Mouse (Mus musculus) CH12.LX (cell line): Measurements from ENCODE around the gene Lyg2. TPM values are rescaled to one million over a fixed set of nuclear protein-coding genes. Genes with fewer than 3 reads are reported as not detected.

Source experiments
- DNase-seq: peaks from one replicate; pipeline ENCODE4 v3.0.0-alpha.2; 2013; ENCODE audit errors: extremely low read depth
- H3K27ac ChIP-seq: 2 replicates; pipeline ENCODE4 v1.5.1; 2012; ENCODE audit warnings: low read depth, mild to moderate bottlenecking, control low read depth, moderate library complexity; ENCODE audit not compliant: insufficient read depth
- H3K27me3 ChIP-seq: replicated peaks from 2 replicates; pipeline ENCODE3; 2012; ENCODE audit warnings: inconsistent platforms
- H3K36me3 ChIP-seq, 2 experiments: replicated peaks in 1 of 2; 2 replicates each; pipeline versions ENCODE3 to v1.6.1; 2012; ENCODE audit warnings: inconsistent platforms in 1 of 2, low read length in 1 of 2, mild to moderate bottlenecking in 1 of 2, mixed read lengths in 1 of 2, moderate library complexity in 1 of 2; ENCODE audit not compliant: control insufficient read depth in 1 of 2, insufficient read depth in 1 of 2
- H3K4me1 ChIP-seq, 2 experiments: 2 replicates each; pipeline ENCODE4 v1.6.1; 2012; ENCODE audit warnings: inconsistent platforms in 1 of 2, moderate library complexity in 1 of 2; ENCODE audit not compliant: insufficient read depth in 2 of 2, control insufficient read depth in 1 of 2
- H3K4me2 ChIP-seq: 2 replicates; pipeline ENCODE4 v1.6.1; 2012; ENCODE audit warnings: low read depth, mild to moderate bottlenecking, control low read depth; ENCODE audit not compliant: poor library complexity, insufficient read depth, severe bottlenecking
- H3K4me3 ChIP-seq, 3 experiments: fragments of 150-350 bp in 1 of 3; sonication (generic) in 1 of 3; replicated peaks in 1 of 3; 2 replicates each; pipeline versions ENCODE3 to v1.5.1; 2011 to 2012; ENCODE audit warnings: low read depth in 2 of 3, low read length in 2 of 3, mild to moderate bottlenecking in 2 of 3, moderate library complexity in 2 of 3, control low read depth in 1 of 3, improper control_type of control experiment in 1 of 3, inconsistent platforms in 1 of 3, mixed read lengths in 1 of 3; ENCODE audit not compliant: poor library complexity in 1 of 3
- H3K79me2 ChIP-seq: replicated peaks from 2 replicates; pipeline ENCODE4 v1.6.1; 2012; ENCODE audit warnings: mild to moderate bottlenecking, moderate library complexity; ENCODE audit not compliant: control insufficient read depth, poor library complexity, insufficient read depth, severe bottlenecking; ENCODE audit errors: extremely low read depth
- H3K9ac ChIP-seq: 2 replicates; pipeline ENCODE4 v1.6.1; 2012; ENCODE audit warnings: low read depth, mild to moderate bottlenecking, control low read depth, moderate library complexity; ENCODE audit not compliant: insufficient read depth
- H3K9me3 ChIP-seq: replicated peaks from 2 replicates; pipeline ENCODE3; 2012; ENCODE audit warnings: low read length, inconsistent platforms, mixed read lengths
- BHLHE40 ChIP-seq: IDR thresholded peaks from 2 replicates; pipeline ENCODE4 v1.6.1; 2011; ENCODE audit warnings: mild to moderate bottlenecking, low read depth, low read length, improper control_type of control experiment
- CHD1 ChIP-seq: IDR thresholded peaks from 2 replicates; pipeline ENCODE4 v1.6.1; 2012; ENCODE audit warnings: low read depth, low read length, improper control_type of control experiment, inconsistent platforms
- CTCF ChIP-seq, 2 experiments: IDR thresholded peaks in 1 of 2; conservative IDR thresholded peaks in 1 of 2; 2 replicates each; pipeline ENCODE4 v1.5.1; 2011 to 2012; ENCODE audit warnings: low read depth in 2 of 2, low read length in 2 of 2, improper control_type of control experiment in 1 of 2, inconsistent platforms in 1 of 2, mild to moderate bottlenecking in 1 of 2, moderate library complexity in 1 of 2
- GABPA ChIP-seq: IDR thresholded peaks from 2 replicates; pipeline ENCODE4 v1.6.1; 2012; ENCODE audit warnings: low read depth, low read length, improper control_type of control experiment, inconsistent platforms; ENCODE audit not compliant: insufficient replicate concordance
- HCFC1 ChIP-seq: IDR thresholded peaks from 2 replicates; pipeline ENCODE4 v1.6.1; 2012; ENCODE audit warnings: low read depth, mild to moderate bottlenecking, inconsistent platforms, low read length, improper control_type of control experiment
- MAX ChIP-seq: IDR thresholded peaks from 2 replicates; pipeline ENCODE4 v1.6.1; 2011; ENCODE audit warnings: low read length, improper control_type of control experiment
- MAZ ChIP-seq: IDR thresholded peaks from 2 replicates; pipeline ENCODE4 v1.6.1; 2012; ENCODE audit warnings: low read depth, mild to moderate bottlenecking, inconsistent platforms, low read length, improper control_type of control experiment, moderate library complexity
- MEF2A ChIP-seq: IDR thresholded peaks from 2 replicates; pipeline ENCODE4 v1.6.1; 2014; ENCODE audit warnings: low read depth, mild to moderate bottlenecking, inconsistent platforms, low read length, improper control_type of control experiment, borderline replicate concordance
- MYC ChIP-seq: IDR thresholded peaks from 2 replicates; pipeline ENCODE4 v1.6.1; 2011; ENCODE audit warnings: low read depth, mild to moderate bottlenecking, improper control_type of control experiment, low read length
- PAX5 ChIP-seq: IDR thresholded peaks from 2 replicates; pipeline ENCODE4 v1.6.1; 2012; ENCODE audit warnings: low read length, inconsistent platforms, mixed read lengths
- RAD21 ChIP-seq: IDR thresholded peaks from 2 replicates; pipeline ENCODE4 v1.6.1; 2011; ENCODE audit warnings: low read depth, mild to moderate bottlenecking, low read length, improper control_type of control experiment, moderate library complexity
- SIN3A ChIP-seq: IDR thresholded peaks from 2 replicates; pipeline ENCODE4 v1.6.1; 2012; ENCODE audit warnings: low read length, improper control_type of control experiment, inconsistent platforms
- SMC3 ChIP-seq: IDR thresholded peaks from 2 replicates; pipeline ENCODE4 v1.6.1; 2011; ENCODE audit warnings: low read depth, low read length, improper control_type of control experiment
- TCF12 ChIP-seq: IDR thresholded peaks from 2 replicates; pipeline ENCODE4 v1.6.1; 2014; ENCODE audit warnings: low read depth, mild to moderate bottlenecking, inconsistent platforms, low read length, improper control_type of control experiment
- UBTF ChIP-seq: IDR thresholded peaks from 2 replicates; pipeline ENCODE4 v1.6.1; 2012; ENCODE audit warnings: low read depth, mild to moderate bottlenecking, inconsistent platforms, low read length, improper control_type of control experiment, moderate library complexity
- USF1 ChIP-seq: IDR thresholded peaks from 2 replicates; pipeline ENCODE4 v1.6.1; 2014; ENCODE audit warnings: low read depth, mild to moderate bottlenecking, inconsistent platforms, low read length, improper control_type of control experiment
- USF2 ChIP-seq: conservative IDR thresholded peaks from 2 replicates; pipeline ENCODE4 v1.6.1; 2011; ENCODE audit warnings: low read depth, low read length, improper control_type of control experiment
- ZC3H11A ChIP-seq: IDR thresholded peaks from 2 replicates; pipeline ENCODE4 v1.6.1; 2012; ENCODE audit warnings: low read depth, mild to moderate bottlenecking, inconsistent platforms, low read length, improper control_type of control experiment
- dilution Hi-C: fragments of 300-500 bp; cut with MboI; formaldehyde crosslinking; loops from 2 replicates; pipeline ENCODE4 v1.14.3; 2020; ENCODE audit warnings: low sequenced_read_pairs; ENCODE audit not compliant: extremely low pct_unique_long_range_greater_than_20kb, extremely low pct_ligation_motif_present
- in situ Hi-C: fragments of 300-500 bp; cut with MboI; formaldehyde crosslinking; loops from 3 replicates; pipeline ENCODE4 v1.14.3; 2019; ENCODE audit warnings: low sequenced_read_pairs, low pct_ligation_motif_present, low pct_unique_long_range_greater_than_20kb, mixed read lengths
- polyA plus RNA-seq: library from polyadenylated mRNA; unstranded; fragments of >175 nt; gene quantifications from 2 replicates; pipeline ENCODE4 v1.2.1, GENCODE M21; 2012; ENCODE audit warnings: low read depth; ENCODE audit not compliant: insufficient read length
- total RNA-seq, 2 experiments: library from RNA; depleted of rRNA; stranded (reverse); fragments of 300-350 nt in 1 of 2; fragments of >200 nt in 1 of 2; gene quantifications; 2 replicates each; pipeline ENCODE4 v1.2.3; 2012 to 2014

The Lyg2 gene
- total and polyA plus RNA-seq, 3 experiments = not detected

DNA sequence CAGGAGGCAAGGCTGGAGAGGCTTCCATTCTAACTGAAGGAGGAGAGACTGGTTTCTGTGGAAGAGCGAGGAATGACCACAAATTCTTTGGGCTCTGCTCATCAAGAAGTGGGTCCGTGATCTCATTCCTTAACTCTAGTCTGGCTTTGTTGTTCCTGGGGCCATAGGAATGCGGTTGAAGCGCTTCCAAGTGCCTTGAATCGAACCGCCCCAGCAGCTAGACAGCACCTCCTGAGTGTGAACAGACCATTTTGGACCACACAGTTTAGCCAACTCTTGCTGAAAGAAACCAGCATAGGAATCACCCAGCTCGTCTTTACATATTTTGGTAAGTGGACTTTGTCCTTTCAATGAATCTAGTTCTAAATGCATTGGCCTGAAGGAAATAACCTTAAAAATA, 44.6 kb downstream of the Lyg2 start, which contains the start of gene Lipt1:
TSS of gene Lipt1 (plus strand) at position 35 of the 400 bp plus-strand sequence.
- peak within 1 kb of the TSS; percentile 53 for H3K9ac ChIP-seq
- H3K36me3 ChIP-seq = peaks cover 15 to 20% of the 10 kb centered on the region in 2 experiments
- peak within 1 kb of the TSS; percentile 97 for H3K4me2 ChIP-seq
- dilution Hi-C loops (no loop called here), in situ Hi-C loops (loop anchor here (10.0 kb wide), 2 partner anchors 187 to 253 kb away; partner anchors contain the start of gene Rev1)
- no peaks in the 10 kb centered on the region for H3K79me2 ChIP-seq
- no peak within 1 kb of the TSS for H3K27ac ChIP-seq
- H3K9me3 ChIP-seq = peaks cover 4% of the 10 kb centered on the region
- H3K4me3 ChIP-seq = peak within 1 kb of the TSS; percentile 53 to 69 (median 61)
- peaks cover 14% of the 10 kb centered on the region for H3K27me3 ChIP-seq
- TF ChIP-seq MEF2A (peak; percentile 59; the same call in 1 of the 2 replicates), ZC3H11A (no peak), USF1 (no peak), SMC3 (no peak)
- H3K4me1 ChIP-seq = peaks cover 2 to 11% of the 10 kb centered on the region in 2 experiments; a peak in 2 of 4 replicates
- no peak for DNase-seq

DNA sequence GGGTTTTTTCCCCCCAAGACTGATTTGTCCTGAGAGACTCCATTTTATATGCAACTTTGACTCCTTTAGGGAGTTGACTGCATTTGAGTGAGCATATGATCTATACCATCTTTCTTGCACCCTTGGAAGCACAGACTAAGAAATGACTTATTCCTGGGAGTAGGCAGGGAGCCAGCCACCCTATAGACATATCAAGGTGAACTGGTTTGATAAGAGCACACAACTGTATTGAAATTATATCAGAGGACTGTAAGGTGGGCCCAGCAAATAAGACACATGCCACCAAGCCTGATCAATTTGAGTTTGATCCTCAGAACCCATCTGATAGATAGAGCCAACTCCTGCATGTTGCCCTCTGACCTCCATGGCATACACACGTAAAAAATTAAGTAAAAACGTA, 46.9 kb downstream of the Lyg2 start:
- H3K4me2 ChIP-seq = no peak overlapping the region
- no peak for TF ChIP-seq USF1
- TF ChIP-seq TCF12 = no peak
- TF ChIP-seq MAX = no peak
- TF ChIP-seq CTCF (conservative IDR thresholded peaks at IDR 0.05 in 1 of 2, IDR thresholded peaks at IDR 0.05 in 1 of 2; ENCODE audit: low read depth in 2 of 2, low read length in 2 of 2) = no peak
- TF ChIP-seq RAD21 = no peak
- no peak for TF ChIP-seq SIN3A
- no peak for TF ChIP-seq CHD1
- no peak for TF ChIP-seq USF2
- TF ChIP-seq UBTF = no peak
- TF ChIP-seq ZC3H11A = no peak
- TF ChIP-seq HCFC1 = no peak
- no peak for TF ChIP-seq MAZ
- no peaks in the 10 kb centered on the region for H3K79me2 ChIP-seq
- peaks cover 15% of the 10 kb centered on the region for H3K27me3 ChIP-seq
- dilution Hi-C loops = no loop called here
- H3K9me3 ChIP-seq = peaks cover 2% of the 10 kb centered on the region
- H3K4me1 ChIP-seq = peaks cover 5 to 20% of the 10 kb centered on the region in 2 experiments; a peak in 2 of 4 replicates
- H3K27ac ChIP-seq = no peak overlapping the region
- DNase-seq = no peak
- no peak overlapping the region for H3K4me3 ChIP-seq
- no peak overlapping the region for H3K9ac ChIP-seq
- H3K36me3 ChIP-seq = no peaks in the 10 kb centered on the region
- in situ Hi-C loops = no loop called here

DNA sequence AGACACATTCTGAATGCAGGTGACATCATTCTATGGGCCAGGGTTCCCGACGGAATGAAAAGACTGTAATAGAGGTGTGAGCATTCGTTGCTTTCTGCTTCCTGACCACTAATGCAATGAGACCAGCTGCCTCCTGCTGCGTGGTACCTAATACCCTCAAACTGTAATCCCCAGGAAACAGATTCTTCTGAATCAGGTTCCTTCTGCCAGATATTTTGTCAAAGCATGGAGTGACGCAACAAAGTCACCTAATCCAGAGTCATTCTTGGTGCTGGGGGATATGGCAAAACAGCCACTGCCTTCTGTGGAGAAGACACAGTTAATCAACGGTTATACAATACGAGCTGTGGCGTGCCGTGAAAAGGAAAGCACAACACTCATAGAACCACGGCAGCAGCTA, 47.7 kb downstream of the Lyg2 start:
- Histone ChIP-seq H3K27me3 (peaks cover 20% of the 10 kb centered on the region), H3K27ac (no peak overlapping the region), H3K36me3 (no peaks in the 10 kb centered on the region), H3K79me2 (no peaks in the 10 kb centered on the region), H3K4me2 (no peak overlapping the region; the same call in 1 of the 2 replicates), H3K4me3 (no peak overlapping the region), H3K4me1 (peaks cover 5 to 24% of the 10 kb centered on the region in 2 experiments; a peak in 2 of 4 replicates), H3K9ac (no peak overlapping the region), H3K9me3 (peaks cover 2% of the 10 kb centered on the region)
- dilution Hi-C loops (no loop called here), in situ Hi-C loops (no loop called here)
- no peak for DNase-seq
- TF ChIP-seq BHLHE40 (no peak), MYC (no peak), PAX5 (no peak), GABPA (no peak)
